Mouse (Mus musculus) megakaryocyte, adult 5-6 weeks (primary cell): ENCODE data around the gene Vps37c. TPM values are rescaled to one million over a fixed set of nuclear protein-coding genes. Genes with fewer than 3 reads are reported as not detected.

Source experiments
- total RNA-seq, 2 experiments: library from RNA; stranded (forward) in 1 of 2; stranded (reverse) in 1 of 2; fragments of 153-499, 151-499 nt in 1 of 2; fragments of 221-1000, 200-1000 nt in 1 of 2; gene quantifications; 2 replicates each; pipeline versions ENCODE4 v1.2.3 to v1.2.4; 2015 to 2017

The Vps37c gene
- total RNA-seq, 2 experiments from 2014 or later: 15.2 to 22.5 TPM

Other genes starting within 250 kb of the Vps37c start
- gene Lrrc10b, start 231.3 kb upstream of the Vps37c start, total RNA-seq (2015): not detected in 2 replicates
- gene Lrrc10b, start 231.3 kb upstream of the Vps37c start, total RNA-seq (2017): not detected in 2 replicates
- 0.29 TPM in 1 of 2 replicates, not detected in the other for gene Ppp1r32, start 205.8 kb upstream of the Vps37c start, total RNA-seq (2015)
- 0.37 TPM in 1 of 2 replicates, not detected in the other for gene Ppp1r32, start 205.8 kb upstream of the Vps37c start, total RNA-seq (2017)
- 56.3 and 57.1 TPM in 2 replicates for gene Cpsf7, start 163.5 kb upstream of the Vps37c start, total RNA-seq (2015)
- gene Cpsf7, start 163.5 kb upstream of the Vps37c start, total RNA-seq (2017): 35.9 and 42.2 TPM in 2 replicates
- gene Sdhaf2, start 162.6 kb upstream of the Vps37c start, total RNA-seq (2015): 46.9 and 51.5 TPM in 2 replicates
- gene Sdhaf2, start 162.6 kb upstream of the Vps37c start, total RNA-seq (2017): 54.6 and 55.9 TPM in 2 replicates
- gene Tmem216, start 132.5 kb upstream of the Vps37c start, total RNA-seq (2015): 19.1 and 27.3 TPM in 2 replicates
- gene Tmem216, start 132.5 kb upstream of the Vps37c start, total RNA-seq (2017): 16.5 and 18.7 TPM in 2 replicates
- 37.2 and 38.8 TPM in 2 replicates for gene Cyb561a3, start 111.6 kb upstream of the Vps37c start, total RNA-seq (2015)
- gene Cyb561a3, start 111.6 kb upstream of the Vps37c start, total RNA-seq (2017): 36.1 and 38.3 TPM in 2 replicates
- 14.1 and 16.7 TPM in 2 replicates for gene Tmem138, start 111.4 kb upstream of the Vps37c start, total RNA-seq (2015)
- gene Tmem138, start 111.4 kb upstream of the Vps37c start, total RNA-seq (2017): 2.1 and 4.0 TPM in 2 replicates
- gene Ddb1, start 83.4 kb upstream of the Vps37c start, total RNA-seq (2015): 45.1 and 49.1 TPM in 2 replicates
- 156 and 175 TPM in 2 replicates for gene Ddb1, start 83.4 kb upstream of the Vps37c start, total RNA-seq (2017)
- 4.8 and 5.6 TPM in 2 replicates for gene Tkfc, start 83.1 kb upstream of the Vps37c start, total RNA-seq (2015)
- 2.2 and 3.7 TPM in 2 replicates for gene Tkfc, start 83.1 kb upstream of the Vps37c start, total RNA-seq (2017)
- gene Vwce, start 54.5 kb upstream of the Vps37c start, total RNA-seq (2015): 0.23 TPM in 1 of 2 replicates, not detected in the other
- gene Vwce, start 54.5 kb upstream of the Vps37c start, total RNA-seq (2017): not detected in 2 replicates
- not detected in 2 replicates for gene Pga5, start 10.7 kb upstream of the Vps37c start, total RNA-seq (2015)
- gene Pga5, start 10.7 kb upstream of the Vps37c start, total RNA-seq (2017): 0.20 TPM in 1 of 2 replicates, not detected in the other
- gene Cd5, start 50.3 kb downstream of the Vps37c start, total RNA-seq (2015): 0.78 and 1.5 TPM in 2 replicates
- 0.57 and 0.59 TPM in 2 replicates for gene Cd5, start 50.3 kb downstream of the Vps37c start, total RNA-seq (2017)
- 1.0 TPM in 1 of 2 replicates, not detected in the other for gene Cd6, start 141.3 kb downstream of the Vps37c start, total RNA-seq (2015)
- gene Cd6, start 141.3 kb downstream of the Vps37c start, total RNA-seq (2017): 0.26 and 0.37 TPM in 2 replicates
- 31.4 and 31.6 TPM in 2 replicates for gene Slc15a3, start 151.0 kb downstream of the Vps37c start, total RNA-seq (2015)
- 18.0 and 20.2 TPM in 2 replicates for gene Slc15a3, start 151.0 kb downstream of the Vps37c start, total RNA-seq (2017)
- gene Tmem132a, start 181.2 kb downstream of the Vps37c start, total RNA-seq (2015): 0.11 and 0.21 TPM in 2 replicates
- gene Tmem132a, start 181.2 kb downstream of the Vps37c start, total RNA-seq (2017): 0.33 and 0.70 TPM in 2 replicates
- gene Tmem109, start 193.3 kb downstream of the Vps37c start, total RNA-seq (2015): 76.9 and 81.2 TPM in 2 replicates
- 74.7 and 80.9 TPM in 2 replicates for gene Tmem109, start 193.3 kb downstream of the Vps37c start, total RNA-seq (2017)
- 34.1 and 36.1 TPM in 2 replicates for gene Prpf19, start 206.5 kb downstream of the Vps37c start, total RNA-seq (2015)
- gene Prpf19, start 206.5 kb downstream of the Vps37c start, total RNA-seq (2017): 69.0 and 76.2 TPM in 2 replicates
- not detected in 2 replicates for gene Zp1, start 231.9 kb downstream of the Vps37c start, total RNA-seq (2015)
- not detected in 2 replicates for gene Zp1, start 231.9 kb downstream of the Vps37c start, total RNA-seq (2017)
- gene Ptgdr2, start 248.4 kb downstream of the Vps37c start, total RNA-seq (2015): 0.21 TPM in 1 of 2 replicates, not detected in the other
- 0.07 and 0.20 TPM in 2 replicates for gene Ptgdr2, start 248.4 kb downstream of the Vps37c start, total RNA-seq (2017)